Mouse (Mus musculus): ENCODE measurements at regions not wholly inside any gene's neighbourhood (a gene's known extent, or its start where the extent isn't known, plus 50 kb on each side); places are given as distances from the start of the nearest gene placed in this dataset.
"Not testable (repeated sequence)": the region's sequence is repeated elsewhere in the genome, so short reads cannot be mapped to it uniquely, and the experiment has no call there.

DNA sequence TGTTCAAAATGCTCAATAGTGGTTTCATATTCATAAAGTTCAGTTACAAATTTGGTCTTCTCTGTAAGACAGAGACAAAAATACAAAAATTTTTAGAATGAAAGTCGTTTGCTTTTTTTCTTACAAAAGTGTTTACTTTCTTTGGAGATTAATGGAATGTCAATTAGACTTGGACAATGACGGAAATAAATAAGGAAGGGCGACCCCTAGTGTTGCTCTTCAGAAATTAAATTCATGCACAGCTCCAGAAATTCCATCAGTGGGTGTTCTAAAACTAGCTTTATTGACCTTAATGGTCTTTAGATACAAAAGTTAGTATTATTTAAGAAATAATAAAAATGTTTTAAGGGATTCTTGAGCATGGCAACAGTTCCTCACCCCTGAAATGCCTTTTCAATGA, 141.8 kb upstream of the Lama2 start:
- DNase-seq (ENCODE audit: low spot score): peak; percentile 6

DNA sequence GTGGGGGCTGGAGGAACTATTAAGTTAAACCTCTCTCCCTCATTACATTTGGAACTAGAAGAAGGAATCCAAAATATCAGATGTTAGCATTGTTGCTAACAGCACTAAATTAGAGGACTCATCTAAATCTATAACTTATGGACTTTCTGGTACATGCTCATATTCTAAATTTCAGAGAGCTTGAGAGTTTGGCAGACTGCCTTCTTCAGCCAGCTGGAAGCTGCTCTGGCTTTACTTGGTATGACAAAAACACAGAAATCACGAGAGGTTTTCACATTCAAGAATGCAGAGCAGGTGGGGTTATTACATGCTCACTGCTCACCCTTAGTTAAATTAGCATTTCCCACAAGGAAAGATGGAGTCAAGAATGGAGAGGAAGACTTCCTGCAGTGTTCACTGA, 182.8 kb upstream of the Lama2 start:
- DNase-seq (ENCODE audit: low spot score): no peak

DNA sequence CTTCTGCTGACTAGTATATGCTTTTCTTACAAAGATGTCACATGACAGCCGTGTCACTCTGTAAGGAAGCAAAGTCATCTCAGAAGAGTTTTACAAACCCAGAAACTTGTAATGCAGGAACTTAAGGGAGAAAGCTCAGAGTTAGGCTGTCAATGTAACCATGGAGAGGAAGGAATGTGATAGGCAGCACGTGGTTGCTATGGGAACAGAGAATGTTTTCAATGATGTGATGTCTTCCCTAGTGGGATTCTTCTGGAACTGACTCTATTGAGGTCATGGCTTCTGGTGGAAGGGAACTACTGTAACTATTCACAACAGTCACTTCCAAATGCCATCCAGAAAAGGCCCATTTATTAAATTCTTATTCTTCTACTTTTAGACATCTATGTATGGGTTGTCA, 190.0 kb upstream of the Lama2 start:
- DNase-seq (ENCODE audit: low spot score): no peak

DNA sequence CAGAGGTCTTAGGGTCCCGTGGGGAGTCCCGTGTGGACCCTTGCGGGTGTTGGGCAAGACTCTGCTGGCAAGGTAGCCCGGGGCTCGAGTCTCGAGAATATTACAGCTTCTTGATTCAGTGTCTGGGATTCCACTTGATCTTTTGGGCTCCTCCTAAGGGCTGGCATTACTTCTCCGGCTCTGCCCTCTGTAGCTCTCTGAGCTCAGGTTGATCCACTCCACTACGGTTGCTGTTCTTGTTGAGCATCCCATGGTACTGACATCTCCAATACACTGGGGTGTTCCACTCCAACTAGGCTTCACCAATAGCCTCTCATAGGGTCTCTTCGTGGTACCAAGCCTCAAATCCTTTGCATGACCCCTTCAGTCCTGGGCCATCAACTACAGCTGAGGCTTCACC, 206.1 kb upstream of the Lama2 start:
- not testable (repeated sequence) for DNase-seq (ENCODE audit: low spot score)

DNA sequence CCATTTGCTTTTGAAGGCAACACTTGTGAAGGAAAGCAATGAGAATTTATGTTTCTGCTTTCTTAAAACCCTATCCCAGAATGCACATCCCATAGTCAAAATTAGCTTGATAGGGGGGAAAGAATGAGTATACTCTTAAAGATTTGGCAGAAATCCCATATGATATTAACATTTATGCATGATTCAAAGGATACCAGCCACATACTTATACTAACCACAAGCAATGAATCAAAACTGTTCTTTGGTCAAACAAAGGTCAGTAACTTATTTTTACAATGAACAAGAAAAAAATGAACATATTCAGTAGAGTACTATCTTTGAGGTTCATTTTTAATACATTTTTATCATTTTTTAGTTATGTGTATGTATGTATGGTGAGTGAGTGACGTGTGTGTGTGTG, 208.8 kb upstream of the Lama2 start:
- DNase-seq (ENCODE audit: low spot score): no peak

DNA sequence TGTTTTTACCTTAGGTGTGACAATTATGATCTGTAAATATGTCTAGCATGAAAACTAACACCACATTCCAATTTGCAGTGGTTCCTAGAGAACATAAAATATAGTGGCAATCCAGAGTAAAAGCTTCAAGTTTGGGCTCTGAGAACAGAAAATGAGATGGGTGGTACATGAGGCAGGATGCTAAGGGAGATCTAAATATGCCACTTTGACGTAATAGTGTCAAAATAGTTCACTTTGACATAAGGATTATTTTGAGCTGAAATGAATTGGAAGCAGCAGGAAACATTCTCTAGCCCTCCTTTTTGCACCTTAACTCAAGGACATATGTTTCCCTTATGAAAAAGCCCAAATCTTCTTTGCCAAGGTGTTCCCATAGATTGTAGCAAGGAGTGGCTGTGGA, 219.1 kb upstream of the Lama2 start:
- no peak for DNase-seq (ENCODE audit: low spot score)

DNA sequence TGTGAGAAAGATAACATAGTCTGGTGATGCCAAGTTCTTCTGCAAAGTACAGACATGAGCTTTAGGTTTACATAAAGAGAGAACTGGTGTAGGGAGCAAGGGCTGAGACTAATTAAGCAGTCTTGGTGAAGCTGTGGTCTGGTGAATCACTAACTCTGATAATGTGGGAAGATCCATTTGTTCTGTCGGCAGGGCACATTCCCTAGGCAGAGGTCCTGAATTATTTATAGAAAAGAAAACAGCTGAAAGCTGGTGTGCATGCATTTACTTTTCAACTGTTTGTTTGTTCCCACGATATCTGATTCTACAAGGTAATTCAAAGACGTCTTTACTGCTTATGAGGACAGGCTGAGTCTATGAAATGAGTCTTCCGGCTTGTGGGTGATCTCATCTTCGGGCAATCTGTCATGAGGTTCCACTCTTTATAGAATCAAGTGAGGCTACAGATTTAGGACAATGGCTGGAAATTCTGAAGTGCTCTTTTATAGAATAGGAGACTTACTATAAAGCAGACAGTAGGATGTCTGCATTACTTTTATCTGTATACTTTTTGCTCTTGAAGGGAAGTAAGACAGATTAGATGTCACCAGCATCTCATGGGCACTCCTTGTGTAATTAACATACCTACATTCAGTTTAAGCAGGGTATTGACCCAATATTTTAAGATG, 221.6 kb upstream of the Lama2 start:
- DNase-seq (ENCODE audit: low spot score): no peak

DNA sequence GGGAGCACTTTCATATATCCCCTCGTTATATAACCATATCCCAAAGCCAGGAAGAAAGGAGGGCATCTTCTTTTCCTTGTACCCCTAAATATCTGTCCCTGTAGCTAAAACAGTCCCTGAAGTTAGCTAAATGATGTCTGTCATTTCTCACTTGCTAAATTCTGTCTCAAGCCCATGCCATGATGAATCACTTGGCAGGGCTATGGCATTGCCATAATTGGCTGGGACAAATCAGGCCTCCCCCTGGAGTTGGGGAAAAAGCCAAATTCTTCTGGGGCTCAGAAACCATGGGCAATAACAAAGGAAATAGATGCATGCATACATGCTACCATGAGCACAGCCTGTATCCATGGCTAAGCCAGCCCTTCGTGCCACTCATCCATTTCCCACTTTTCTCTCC, 223.5 kb upstream of the Lama2 start:
- DNase-seq (ENCODE audit: low spot score): no peak

DNA sequence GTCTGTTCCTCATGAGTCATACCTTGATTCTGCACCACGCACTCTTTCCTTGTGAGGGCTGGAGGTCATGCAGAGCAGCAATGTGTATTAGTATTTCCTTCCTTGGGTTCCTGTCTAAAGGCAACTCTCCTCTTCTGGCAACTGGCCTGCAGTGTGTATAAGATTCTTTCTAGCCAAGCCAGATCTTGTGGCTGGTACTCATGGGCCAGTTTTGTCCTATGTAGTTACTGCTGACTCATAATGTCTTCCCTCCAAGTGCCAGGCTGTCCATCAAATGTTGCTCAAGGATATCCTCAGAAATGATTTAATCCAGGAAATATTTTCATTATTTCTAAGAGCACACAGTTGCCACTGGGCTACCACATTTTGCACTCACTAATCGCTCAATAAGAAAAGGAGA, 211.0 kb upstream of the Ptprk start:
- no peak for DNase-seq (ENCODE audit: low spot score)

DNA sequence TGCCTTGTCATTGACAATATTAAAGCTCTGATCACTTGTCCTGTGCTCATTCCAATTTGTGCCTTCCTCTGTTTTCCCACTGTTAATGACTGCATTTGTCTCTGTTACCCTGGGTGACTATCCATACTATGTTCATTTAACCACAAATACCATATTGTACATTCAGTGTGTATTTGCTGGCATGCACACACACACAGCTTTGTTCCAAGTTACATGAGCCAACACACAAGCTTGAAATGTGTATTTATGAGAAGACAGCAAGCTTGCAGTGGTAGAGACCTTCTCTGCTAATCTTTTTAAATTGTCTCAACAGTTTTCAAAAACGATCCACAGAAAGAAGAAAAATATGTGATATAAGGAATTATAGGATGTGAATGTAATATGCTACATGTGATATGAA, 193.8 kb upstream of the Ptprk start:
- DNase-seq (ENCODE audit: low spot score): no peak

DNA sequence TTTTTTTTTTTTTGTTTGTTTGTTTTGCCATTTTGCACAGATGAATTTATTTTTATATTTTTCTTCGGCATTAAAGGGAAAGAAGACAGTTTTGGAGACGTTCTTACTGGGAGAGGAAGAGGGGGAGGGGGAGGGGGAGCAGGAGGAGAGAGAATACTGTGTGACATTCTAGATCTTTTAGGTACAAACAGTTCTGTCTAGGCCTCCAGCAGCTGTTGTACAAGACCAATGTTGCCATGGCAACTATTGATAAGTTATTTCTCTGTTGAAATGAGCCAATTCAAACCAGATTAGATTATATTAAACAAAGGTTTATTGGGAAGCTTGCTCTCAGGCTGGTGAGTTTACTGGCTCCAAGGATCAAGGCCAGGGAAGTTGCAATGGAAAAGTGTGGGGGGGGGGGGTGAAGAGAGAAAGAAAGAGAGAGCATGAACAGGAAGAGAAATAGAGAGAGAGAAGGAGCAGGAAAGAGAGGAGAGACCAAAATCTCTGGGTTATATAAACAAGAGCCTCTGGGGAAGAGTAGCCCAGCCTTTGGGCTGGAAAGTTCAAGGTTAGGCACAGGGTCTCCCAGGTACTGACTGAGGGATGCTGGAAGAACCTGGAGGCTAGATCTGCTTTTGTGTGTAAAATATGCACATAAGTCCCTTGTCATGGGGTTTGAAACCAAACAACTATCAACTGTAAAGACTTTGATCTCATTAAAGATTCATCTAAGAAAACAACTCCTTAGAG, 182.7 kb upstream of the Ptprk start:
- no peak for DNase-seq (ENCODE audit: low spot score)

DNA sequence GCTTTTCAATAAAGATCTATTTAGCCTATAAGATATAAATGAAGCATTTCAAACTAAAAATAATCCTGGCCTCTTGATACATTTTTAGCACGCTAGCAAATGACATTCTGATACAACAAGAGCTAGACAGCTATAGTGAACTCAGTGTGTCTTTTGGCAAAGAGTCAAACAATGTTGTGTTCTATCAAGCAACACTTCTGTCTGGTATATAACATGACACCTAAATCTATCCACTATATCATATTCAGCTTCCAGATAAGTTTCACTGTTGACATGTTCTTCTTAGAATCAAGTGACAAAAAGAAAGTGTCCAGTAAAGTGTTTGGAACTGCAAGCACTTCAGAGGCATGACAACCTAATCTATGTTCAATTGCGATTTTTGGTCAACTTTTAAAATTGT, 158.2 kb upstream of the Ptprk start:
- no peak for DNase-seq (ENCODE audit: low spot score)

DNA sequence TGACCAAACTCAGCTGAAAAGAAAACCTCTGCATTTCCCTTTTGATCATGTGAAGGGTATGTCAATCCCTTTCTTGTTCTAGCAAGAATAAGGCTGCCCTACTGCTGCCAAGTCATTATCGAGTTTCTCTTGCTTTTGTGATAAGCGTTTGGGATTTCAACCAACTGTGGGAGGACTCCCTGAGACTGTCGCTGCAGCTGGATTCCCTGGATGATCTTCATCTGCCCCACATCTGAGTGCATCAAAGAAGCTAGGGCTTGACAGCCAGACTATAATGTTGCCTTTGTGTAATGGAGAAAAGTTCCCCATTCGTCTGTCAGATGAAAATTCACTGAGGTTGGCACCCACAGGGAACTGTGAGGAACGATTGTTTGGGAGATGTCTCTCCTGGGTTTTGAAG, 147.4 kb upstream of the Ptprk start:
- no peak for DNase-seq (ENCODE audit: low spot score)

DNA sequence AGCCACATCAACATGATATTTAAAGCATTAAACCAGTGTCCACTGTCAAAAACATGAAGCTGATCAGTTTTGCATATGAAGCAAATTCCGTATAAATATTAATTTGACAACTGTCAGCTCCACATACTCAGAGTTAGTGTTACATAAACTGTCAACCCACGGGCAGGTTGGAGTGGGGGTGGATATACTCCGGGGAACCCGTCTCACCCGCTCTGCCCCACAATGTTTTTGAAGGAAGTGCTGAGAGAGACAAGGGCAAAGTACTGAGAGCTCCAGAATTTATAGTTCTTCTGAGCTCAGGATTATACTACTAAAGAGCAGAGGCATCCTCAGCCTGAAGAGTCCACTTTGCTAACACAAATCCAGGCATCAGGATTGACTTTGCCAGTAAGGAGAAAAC, 132.5 kb upstream of the Ptprk start:
- no peak for DNase-seq (ENCODE audit: low spot score)

DNA sequence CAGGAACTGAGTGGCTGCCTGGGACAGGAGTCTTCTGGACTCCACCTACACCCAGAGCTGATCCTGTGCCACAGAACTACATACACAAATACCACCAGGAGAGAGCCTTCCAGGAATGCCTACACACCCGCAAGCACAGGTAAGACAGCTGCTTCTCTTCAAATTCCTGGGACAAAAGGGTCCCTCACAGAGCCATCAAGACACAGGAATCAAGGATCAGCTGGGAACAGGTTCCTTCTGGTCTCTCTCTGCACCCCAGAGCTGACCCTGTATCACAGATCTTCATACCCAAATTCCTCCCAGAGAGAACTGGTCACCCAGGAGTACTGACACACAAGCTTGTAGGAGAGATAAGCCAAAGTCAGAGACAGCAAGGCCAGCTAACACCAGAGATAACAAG, 125.5 kb upstream of the Ptprk start:
- no peak for DNase-seq (ENCODE audit: low spot score)

DNA sequence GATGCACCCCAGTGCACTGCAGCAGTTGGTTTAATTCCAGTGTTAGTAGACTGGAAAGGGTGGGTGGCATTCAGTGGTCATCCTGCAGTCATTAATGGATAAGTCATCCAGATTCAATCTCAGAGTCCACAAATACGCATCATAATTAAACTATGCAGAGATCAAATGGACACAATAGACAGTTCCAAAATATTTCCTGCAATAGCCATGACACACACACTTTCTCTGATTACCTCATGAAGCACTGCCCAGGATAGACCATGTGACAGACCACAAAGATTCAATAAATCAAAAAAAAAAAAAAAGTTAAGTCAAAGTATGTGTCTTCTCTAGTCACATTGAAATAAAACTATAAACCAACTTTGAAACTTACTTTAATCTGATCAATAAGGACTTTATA, 106.4 kb upstream of the Ptprk start:
- DNase-seq (ENCODE audit: low spot score): no peak

DNA sequence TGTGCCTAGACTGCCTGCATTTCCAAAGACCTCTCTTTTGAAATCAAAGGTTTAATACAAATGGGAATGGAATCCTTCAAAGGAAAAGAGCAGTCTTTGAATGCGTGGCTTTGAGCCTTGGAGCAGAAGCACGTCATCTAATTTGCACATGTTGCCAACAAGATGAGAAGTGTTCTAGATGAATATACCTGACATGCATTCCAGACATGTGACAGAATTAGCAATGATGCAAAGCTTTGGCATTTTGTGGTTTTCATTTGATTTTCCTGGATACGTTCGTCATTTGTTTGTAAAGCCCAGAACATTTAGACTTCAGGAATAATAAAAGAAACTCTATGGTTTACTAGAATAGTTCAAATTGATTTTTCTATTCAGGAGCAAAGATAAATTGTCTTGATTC, 90.6 kb upstream of the Ptprk start:
- no peak for DNase-seq (ENCODE audit: low spot score)

DNA sequence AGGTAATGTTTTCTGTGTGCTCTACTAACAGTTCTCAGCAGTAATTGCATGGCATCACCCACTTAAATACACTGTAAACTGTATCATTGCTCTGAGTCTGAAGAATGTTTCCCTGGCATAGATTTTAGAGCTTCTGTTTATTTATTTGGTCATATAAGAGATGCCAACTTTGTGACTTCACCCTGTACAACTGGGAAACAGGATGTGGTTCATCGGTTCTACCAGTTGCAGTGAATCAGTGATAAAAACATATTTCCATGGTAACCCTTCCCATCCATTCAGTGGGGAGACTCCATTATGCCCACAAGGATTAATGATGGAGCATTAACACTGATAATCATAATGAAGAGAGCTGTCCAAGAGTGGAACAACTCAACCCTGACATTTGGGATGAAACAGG, 89.6 kb upstream of the Ptprk start:
- DNase-seq (ENCODE audit: low spot score): no peak

DNA sequence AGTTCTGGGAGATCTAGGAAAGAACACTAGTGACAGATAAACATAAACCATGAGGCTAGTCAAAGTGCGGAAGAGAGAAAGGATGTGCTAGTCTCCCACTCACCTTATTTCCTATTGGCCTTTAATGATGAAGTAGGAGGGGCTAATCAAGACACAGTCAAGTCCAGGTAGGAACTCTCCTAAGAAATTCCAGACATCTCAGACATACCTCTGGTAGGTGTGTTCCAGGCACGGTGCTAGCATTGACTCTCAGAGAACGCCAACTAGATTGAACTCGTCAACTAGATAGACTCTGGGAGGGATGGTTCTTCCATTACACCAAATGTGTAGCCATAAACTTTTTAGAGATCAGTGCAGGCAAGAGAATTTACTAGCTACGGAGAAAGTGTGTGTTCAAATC, 87.6 kb upstream of the Ptprk start:
- DNase-seq (ENCODE audit: low spot score): no peak

DNA sequence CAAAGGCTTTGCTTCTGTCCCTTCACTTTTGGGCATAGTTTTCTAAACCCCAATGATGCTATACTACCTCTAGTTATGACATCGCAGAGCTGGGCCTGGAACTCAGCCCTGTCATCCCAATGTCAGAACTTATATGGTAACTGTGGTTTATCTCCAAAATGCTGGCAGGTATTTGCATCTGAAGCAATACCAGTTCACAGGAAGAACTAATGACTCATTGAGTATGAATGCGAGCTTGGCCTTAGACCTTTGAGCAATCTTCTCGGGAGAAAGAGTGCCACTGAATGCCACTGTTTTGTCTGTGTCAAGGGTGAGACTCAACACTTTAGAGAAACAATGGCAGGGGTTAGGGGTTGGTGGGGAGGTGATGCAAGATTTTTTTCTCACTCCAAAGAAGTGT, 86.6 kb upstream of the Ptprk start:
- no peak for DNase-seq (ENCODE audit: low spot score)

DNA sequence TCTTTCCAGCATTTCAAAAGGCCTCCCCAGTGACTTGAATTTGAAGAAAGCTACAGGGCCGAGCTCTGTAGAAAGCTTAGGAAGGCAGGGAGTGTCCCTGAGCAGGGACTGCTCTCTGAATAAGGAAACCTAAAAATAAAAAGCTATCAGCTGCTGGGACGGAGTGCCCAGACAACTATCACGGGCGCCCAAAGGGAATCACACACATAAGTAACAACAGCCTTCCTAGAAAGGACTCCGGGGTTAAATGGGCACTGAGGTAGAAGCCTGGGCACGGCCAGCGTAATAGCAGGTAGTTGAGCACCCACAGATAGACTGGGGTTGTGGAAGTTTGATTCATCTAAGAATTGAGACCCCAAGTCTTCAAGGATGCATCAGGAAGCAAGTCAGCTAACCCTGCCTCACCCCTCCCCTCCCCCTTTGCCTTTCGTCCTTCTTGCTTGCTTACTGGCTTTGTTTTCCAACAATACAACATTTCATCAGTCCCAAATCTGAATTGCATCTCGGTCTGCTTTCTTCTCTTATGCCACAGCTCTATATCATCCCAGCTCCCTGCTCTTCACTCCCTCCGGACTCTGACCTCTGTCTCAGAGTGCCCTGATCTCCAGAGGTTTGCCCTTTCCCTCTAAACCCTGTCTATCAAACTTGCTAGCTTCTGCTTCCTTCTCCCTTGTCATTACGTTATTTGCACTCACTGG, 84.1 kb upstream of the Ptprk start:
- no peak for DNase-seq (ENCODE audit: low spot score)

DNA sequence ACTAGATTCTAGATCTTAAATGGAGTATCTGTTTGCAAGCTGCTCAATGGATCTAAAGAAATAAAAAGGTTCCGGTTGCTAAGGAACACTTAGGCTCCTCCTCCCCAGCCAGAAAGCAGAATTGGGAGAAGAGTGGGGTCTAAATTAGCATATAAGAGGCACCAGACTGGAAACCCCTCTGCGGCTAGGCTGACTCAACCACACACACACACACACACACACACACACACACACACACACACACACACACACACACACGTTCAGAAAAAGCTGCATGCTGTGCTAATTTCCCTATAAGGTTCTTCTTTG, 83.6 kb upstream of the Ptprk start:
- no peak for DNase-seq (ENCODE audit: low spot score)

DNA sequence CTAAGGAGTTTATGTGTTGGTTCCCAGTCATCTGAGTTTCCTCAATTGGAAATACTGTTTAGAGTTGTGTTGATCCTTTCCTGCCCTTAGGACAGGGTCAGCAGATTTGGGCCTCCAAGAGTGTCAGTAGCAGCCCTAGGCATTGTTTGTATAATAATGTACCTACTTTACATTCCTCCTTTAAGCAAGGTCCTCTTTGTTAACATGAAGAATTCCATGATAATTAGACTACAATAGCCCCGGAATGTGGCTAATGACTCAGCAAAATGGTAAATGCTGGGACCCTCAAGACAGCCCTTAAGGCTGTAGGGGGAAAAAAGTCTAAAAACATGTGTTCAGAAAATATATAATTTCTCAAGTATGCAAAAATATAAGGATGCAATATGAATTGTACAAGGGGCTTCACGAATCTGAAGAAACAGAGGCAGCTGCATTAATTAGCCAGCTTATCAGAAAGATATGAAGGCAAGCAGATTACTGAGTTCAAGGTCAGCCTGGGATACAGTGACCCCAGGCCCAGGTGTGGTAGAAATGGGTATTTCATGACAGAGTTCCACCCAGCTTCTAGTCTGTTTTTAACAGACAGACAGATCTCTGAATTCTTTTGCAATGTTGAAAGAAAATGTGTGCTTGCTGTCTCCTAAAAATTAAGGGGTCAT, 80.1 kb upstream of the Ptprk start:
- no peak for DNase-seq (ENCODE audit: low spot score)

All from urinary bladder, postnatal 14 days (tissue).